Mouse (Mus musculus) ES-Bruce4 (cell line): ENCODE data around the gene Gm5150.

Experiments used
- CTCF ChIP-seq: IDR thresholded peaks from one replicate; pipeline ENCODE4 v1.8.1; 2011; ENCODE audit warnings: low read depth, low read length
- EP300 ChIP-seq: IDR thresholded peaks from 2 replicates; pipeline ENCODE4 v1.6.1; 2011; ENCODE audit warnings: low read depth, low read length; ENCODE audit not compliant: insufficient read depth
- POLR2A ChIP-seq: IDR thresholded peaks from one replicate; pipeline ENCODE4 v1.8.1; 2011; ENCODE audit warnings: low read length; ENCODE audit not compliant: insufficient read depth

DNA sequence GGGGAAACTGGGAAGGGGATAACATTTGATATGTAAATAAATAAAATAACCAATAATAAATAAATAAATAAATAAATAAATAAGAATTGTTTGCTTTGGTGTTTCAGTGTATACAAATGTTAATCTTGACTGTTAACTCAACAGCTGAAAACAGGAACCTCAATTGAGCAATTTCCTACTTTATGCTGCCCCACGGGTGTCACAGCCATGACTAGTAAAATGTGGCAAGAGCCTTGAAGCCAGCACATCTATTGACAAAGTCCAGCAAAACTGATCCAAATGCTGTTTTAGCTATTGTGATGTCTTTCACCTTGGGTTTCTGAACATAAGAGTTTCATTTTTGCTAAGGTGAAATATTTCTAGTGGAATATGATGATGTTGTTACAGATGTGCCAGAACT lies 1.6 kb upstream of the Gm5150 start:
- no peak for TF ChIP-seq EP300
- no peak for TF ChIP-seq POLR2A
- no peak for TF ChIP-seq CTCF
